Mouse (Mus musculus) kidney, adult 9 months (tissue): ENCODE measurements around the gene Tmc3.

Source experiments
- DNase-seq: peaks from one replicate; pipeline ENCODE4 v3.0.0; 2022

Gene Tmc3

DNA sequence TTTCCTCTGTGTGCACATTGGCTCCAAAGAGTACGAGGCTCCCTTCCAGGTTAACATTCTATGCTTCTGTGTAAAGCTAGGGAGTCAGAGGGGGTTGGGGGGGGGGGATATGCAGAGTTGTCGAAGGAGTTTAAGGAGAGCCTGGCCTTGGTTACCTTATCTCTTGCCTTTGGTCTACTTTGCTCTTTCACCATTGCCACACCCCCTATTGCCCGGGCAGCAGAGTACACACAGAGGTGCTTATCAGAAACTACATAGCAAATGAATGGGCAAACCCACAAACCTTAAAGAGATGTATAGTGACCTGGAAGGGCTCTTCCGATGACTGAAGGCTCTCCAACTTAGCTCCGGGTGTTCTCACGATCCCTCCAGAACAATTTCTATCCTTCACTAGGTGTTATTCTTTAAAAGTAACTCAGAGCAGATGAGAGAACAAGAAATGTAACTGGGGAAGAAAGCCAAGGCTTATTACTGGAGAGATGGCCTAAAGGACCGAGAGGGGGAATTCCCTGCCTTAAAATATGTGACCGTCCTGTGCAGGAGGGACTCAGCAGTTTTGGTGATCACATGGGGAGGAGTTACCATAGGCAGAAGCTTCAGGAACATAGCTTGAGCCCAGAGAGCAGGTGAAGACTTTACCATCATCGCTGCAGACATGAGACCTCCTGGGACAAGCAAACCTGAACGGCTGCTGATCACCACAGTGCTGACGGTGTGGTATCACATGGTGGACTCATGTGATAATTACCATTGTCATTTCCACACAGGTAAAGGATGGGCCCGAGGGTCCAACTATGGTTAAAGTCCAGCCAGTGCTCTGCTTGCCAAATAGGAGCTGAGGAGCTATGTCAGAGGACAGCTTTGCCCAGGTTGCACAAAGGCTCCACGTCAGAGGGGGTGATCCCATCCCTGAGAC lies 14.5 kb downstream of the Tmc3 start:
- DNase-seq = no peak

GRCm38 (mm10) chr7:83599913-83600286 lies 15.2 kb downstream of the Tmc3 start:
- DNase-seq = peak; percentile 42

DNA sequence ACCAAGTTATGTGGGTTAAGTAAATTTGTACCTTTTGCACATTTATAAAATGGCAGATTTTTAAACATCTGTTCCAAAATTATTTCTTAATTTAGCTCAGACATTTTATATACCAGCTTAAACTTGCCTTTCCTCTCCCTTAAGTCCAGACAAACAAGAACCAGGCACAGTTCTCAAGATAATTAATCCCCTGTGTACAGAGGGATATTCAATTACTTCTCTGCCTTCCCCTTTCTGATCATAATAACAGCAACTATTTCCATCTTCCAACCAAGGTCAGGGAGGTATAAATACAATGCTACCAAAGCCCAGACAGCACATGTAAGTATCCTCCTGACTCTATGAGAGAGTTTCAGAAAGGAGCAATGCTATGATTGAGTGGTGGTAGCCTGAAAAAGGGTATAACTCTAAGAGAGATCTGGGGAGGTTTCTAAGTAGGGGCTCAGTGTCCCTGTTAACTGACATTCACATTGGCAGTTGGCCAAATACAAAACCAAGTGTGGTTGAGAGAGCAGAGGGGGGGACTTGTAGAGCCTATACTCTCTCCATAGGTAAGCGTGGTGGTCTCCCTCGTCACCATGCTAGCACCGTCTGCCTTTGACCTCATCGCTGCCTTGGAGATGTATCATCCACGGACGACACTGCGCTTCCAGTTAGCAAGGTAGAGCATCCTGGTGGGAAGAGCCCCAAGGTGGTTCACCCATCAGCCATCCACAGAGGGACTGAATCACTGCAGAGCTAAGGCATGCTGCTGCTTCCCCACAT lies 19.6 kb downstream of the Tmc3 start:
- DNase-seq = no peak

- no peak for DNase-seq
Measured at GRCm38 (mm10) chr7:83606796-83607195, 22.1 kb downstream of the Tmc3 start.

DNA sequence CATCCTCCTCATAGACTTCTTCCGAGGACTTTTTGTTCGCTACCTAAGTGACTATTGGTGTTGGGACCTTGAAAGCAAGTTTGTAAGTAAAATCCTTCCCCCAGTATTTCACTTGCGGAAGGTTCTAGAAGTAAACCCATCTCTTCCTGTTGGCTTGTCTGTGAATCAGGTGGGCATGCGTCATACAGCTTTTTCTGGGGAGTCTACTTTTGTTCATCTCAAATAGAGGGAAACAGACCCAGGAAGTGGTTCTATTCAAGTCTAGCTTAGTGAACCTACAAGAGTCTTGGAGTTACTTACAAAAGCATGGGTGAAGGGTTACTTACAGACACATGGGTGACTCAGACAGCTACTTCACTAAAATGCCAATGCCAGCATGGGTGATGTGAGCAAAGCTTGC lies 25.2 kb downstream of the Tmc3 start:
- DNase-seq = no peak

DNA sequence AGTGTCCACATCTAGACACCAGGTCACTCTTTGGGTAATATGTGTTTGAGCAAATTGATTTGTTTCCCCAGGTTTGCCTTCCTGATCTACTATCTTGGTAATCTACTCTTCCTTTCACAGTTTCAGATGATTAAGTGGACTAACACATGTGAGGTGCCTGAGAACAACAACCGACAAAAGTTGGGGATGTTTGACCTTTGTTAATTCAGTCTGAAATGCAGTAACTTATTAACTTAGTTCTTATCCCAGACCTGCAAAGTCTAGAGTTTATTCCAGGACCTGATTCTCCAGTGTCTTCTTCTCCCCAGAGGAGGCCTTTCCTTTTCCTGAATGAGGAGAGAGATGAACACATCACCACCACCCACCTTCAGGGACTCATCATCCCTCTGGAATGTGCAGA lies 27.2 kb downstream of the Tmc3 start:
- DNase-seq = peak; percentile 74

GRCm38 (mm10) chr7:83615272-83615671 lies 30.5 kb downstream of the Tmc3 start:
- no peak for DNase-seq

GRCm38 (mm10) chr7:83615815-83616214 lies 31.1 kb downstream of the Tmc3 start:
- no peak for DNase-seq

DNA sequence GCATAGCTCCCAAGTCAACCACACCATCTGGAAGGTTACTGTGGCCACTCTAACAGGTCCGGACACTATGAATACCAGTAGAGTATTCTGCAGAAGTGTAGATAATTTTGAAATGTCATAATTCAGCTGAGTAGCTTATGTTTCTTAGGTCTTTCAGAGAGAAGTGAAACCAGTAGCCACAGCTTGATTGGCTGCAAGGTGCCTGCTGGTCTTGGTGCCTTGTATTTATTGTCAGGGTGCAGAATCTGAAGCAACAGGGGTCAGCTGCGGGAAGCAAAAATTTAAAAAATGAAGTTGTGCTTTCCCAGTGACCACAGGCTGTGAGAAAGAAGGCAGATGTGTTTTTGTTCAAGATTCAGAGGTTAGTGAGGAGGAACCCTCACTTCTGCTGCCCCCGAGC lies 31.5 kb downstream of the Tmc3 start:
- no peak for DNase-seq

DNA sequence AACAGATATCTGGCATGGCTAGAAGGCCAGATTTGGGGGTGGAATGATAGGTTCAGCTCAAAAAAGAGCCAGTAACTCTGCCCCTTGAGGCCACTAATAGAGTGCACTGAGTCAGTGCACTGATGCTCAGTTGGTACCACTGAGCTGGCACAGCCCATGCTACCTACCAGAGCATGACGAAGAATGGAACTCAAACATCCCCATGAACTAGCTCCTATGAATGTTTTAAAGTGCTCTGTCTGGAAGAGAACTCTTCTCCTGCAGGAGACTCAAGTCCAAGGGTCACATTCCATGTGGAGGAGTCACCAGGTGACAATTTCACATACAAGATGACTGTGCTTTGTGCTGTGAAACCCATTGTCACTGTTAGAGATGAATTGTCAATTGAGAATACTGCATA lies 34.0 kb downstream of the Tmc3 start:
- peak; percentile 71 for DNase-seq

GRCm38 (mm10) chr7:83622582-83622981 lies 37.9 kb downstream of the Tmc3 start:
- DNase-seq = no peak

DNA sequence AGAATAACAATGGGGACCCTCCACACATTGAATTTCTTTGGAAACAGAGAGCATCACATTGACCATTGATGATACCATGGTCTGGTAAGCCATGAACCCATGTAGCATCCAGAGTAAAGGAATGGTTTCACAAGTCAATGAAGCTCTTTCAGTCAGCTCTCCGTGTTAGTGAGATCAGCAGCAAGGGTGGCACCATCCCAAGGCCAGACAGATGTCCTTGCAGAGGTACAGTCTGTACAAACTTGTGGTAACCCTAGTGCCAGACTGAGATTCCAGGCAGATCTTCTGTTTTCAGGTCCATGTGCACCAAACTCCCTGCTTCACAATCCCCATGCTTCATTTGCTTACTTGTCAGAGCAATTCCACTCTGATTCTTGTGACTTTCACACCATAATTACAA lies 39.3 kb downstream of the Tmc3 start:
- DNase-seq = no peak

GRCm38 (mm10) chr7:83626557-83627257 lies 42.0 kb downstream of the Tmc3 start:
- no peak for DNase-seq

DNA sequence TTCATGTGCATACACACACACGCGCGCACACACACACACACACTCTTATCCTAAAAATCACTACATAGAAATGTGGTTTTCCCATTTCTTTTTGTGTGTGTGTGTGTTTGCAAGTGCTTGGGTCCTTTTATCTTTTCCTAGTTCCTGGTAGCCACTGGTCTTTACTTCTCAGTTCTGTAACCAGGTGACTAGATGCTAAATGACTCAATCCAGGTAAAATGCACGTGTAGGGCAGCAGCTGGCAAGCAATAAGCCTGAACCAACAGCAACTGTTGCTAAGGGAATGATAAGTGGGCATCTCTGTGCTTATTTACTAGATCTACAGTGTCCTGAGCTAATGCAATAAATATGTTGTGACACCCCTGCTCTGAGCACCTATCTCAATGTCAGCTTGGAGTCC lies 42.6 kb downstream of the Tmc3 start:
- no peak for DNase-seq

- no peak for DNase-seq
Measured at GRCm38 (mm10) chr7:83631073-83631827, 46.5 kb downstream of the Tmc3 start.

- DNase-seq = peak; percentile 98
Measured at GRCm38 (mm10) chr7:83631828-83632681, 47.3 kb downstream of the Tmc3 start, which contains the start of gene Stard5. Gene Stard5 (plus strand): TSS chr7:83631959.

GRCm38 (mm10) chr7:83632682-83633120 lies 48.0 kb downstream of the Tmc3 start:
- DNase-seq = peak; percentile 55

GRCm38 (mm10) chr7:83633856-83634255 lies 49.1 kb downstream of the Tmc3 start:
- DNase-seq = peak; percentile 58

DNA sequence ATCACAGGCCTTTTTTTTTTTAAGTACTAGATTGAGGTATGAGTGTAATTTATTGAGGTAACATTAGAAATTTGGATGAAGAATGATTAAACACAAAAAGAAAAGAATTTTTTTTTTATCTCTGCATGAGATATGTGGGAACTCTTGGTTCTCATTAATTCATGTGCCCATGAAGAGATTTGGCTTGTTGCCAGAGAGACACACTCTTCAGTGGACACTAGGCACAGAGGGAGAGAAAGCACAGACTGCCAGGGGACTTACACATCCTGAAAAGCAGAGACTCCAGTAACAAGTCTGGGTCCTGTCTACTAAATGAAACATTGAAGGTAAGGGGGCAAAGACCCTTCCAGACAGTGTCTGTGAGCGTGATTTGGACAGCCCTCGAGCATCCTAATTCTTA lies 51.0 kb downstream of the Tmc3 start:
- no peak for DNase-seq

DNA sequence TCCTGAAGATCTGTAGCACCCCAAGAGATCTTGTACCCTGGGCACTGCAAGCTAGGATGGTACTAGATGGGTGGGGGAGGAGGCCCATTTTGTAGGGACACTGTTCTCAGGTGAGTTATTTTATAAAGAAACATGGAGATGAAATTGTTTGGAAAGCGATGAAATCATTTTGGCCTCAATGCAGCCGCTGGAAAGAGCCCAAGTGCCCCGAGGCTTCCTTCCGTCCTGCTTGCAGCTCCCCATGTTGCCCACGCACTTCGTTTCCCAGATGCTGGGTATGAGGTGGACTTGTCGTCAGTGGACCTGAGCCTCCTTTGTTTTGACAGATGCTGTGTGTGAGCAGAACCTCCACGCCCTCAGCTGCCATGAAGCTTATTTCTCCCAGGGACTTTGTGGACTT lies 51.7 kb downstream of the Tmc3 start:
- no peak for DNase-seq

DNA sequence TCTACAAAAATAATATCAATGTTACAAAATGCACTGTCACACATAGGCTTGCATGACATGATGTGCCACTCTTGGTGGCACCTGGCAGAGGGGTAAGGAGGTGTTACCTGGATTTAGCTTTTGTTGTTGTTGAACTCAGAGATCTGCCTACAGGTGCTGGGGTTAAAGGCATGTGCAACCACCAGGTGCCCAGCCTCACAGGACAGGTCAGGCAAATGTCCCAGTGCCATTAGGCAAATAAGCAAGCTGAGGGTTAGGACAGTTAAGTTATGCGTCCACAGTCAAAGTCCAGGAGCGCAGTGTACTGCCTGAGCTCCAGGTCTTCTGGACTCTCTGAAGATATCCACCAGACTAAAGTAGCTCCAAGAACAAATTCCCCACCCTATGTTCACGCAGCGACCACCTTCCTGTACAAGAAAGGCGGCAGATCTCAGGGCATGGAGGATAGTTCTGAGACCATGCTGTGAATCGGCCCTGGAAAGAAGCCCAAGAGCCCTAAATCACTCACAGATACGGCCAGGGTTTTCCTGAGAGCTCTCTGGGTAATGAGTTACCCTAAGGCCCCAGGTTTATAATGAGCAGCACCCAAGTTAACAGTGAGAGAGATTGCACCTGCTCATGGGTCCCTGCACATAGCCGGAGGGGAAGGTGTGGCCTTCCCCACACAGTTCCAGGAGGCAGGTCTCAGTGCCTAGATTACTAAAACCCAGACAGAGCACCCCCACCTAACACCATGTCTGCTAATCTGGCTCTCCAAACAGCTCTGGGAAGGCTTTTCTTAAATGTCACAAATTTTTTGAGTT lies 53.3 kb downstream of the Tmc3 start:
- DNase-seq = peak; percentile 86
